8 mouse cellular contexts compared by ENCODE assay signal in the genomic region with DNA sequence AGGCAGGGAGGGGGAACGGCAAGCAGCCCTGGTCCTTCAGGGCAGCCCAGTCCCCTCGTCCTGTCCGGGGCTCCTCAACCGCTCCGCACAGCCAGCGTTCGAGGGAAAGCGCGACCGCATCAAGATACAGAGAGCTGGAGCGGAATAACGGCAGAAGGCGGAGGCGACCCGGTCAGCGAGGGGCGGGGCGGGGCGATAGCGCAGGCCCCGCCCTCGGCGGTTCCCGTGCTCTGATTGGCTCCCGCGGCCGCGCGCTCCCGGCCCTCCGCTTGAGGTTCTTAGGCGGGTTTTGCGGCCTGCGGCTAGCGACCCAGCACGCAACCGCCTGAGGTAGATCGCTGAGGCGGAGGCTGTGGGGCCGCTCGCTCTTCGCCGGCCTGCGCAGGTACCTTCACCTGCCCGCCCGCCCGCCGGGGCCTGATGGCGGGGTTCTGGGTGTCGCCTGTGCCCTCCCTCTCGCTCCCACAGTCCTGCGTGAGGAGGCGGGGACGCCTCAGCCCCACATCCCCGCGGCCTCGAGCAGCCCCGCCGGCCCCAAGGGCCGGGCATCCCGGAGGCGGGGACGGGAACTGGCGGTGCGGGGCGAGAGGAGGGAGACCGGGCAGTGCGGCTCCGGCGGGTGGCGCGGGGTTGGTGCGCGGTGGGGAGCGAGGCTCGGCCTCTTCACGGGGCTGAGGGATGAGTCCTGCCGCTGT. TPM values are rescaled to one million over a fixed set of nuclear protein-coding genes. Genes with fewer than 3 reads are reported as not detected.
DNase-seq lines count a peak whose midpoint lies in the region; ATAC-seq and TF ChIP-seq lines count a peak whose summit lies in the region.

A gene (plus strand): TSS at position 305 of the 695 bp plus-strand sequence.

- H3K36me3 ChIP-seq in embryonic facial prominence, embryonic 15.5 days = no peaks in the 10 kb centered on the region
- no peaks in the 10 kb centered on the region for H3K36me3 ChIP-seq in heart, embryonic 10.5 days
- no peaks in the 10 kb centered on the region for H3K36me3 ChIP-seq in kidney, embryonic 14.5 days (ENCODE audit: control insufficient read depth, insufficient read depth, low read length)
- H3K36me3 ChIP-seq in limb, embryonic 14.5 days (ENCODE audit: control insufficient read depth, insufficient read depth, low read length) = no peaks in the 10 kb centered on the region
- no peaks in the 10 kb centered on the region for H3K36me3 ChIP-seq in midbrain, embryonic 16.5 days (ENCODE audit: control insufficient read depth, insufficient read depth, low read length)

- H3K9ac ChIP-seq in embryonic facial prominence, embryonic 15.5 days = peak within 1 kb of the TSS; percentile 53
- H3K9ac ChIP-seq in kidney, embryonic 14.5 days (ENCODE audit: low read depth, low read length) = peak within 1 kb of the TSS; percentile 67
- H3K9ac ChIP-seq in limb, embryonic 14.5 days (ENCODE audit: low read depth, low read length, severe bottlenecking) = peak within 1 kb of the TSS; percentile 66
- H3K9ac ChIP-seq in midbrain, embryonic 16.5 days (ENCODE audit: low read depth, low read length) = peak within 1 kb of the TSS; percentile 89

- WGBS in embryonic facial prominence, embryonic 15.5 days = under 1% methylated on average over 76 of the region's 78 CpGs
- WGBS in heart, embryonic 10.5 days = under 1% methylated on average over 72 of the region's 78 CpGs
- under 1% methylated on average over 74 of the region's 78 CpGs for WGBS in kidney, embryonic 14.5 days
- under 1% methylated on average over 65 of the region's 78 CpGs for WGBS in limb, embryonic 14.5 days
- under 1% methylated on average over 60 of the region's 78 CpGs for WGBS in midbrain, embryonic 16.5 days

- no peak for TF ChIP-seq CTCF in bone marrow macrophage, adult 2 months (IDR thresholded peaks at IDR 0.05; ENCODE audit: low read depth, low read length)

- H3K4me3 ChIP-seq in bone marrow macrophage, adult 2 months (ENCODE audit: insufficient read depth, low read length) = peak within 1 kb of the TSS; percentile 69
- H3K4me3 ChIP-seq in embryonic facial prominence, embryonic 15.5 days (replicated peaks) = peak within 1 kb of the TSS; percentile 68
- H3K4me3 ChIP-seq in heart, embryonic 10.5 days = peak within 1 kb of the TSS; percentile 94
- H3K4me3 ChIP-seq in kidney, embryonic 14.5 days (ENCODE audit: low read length) = peak within 1 kb of the TSS; percentile 74
- peak within 1 kb of the TSS; percentile 60 for H3K4me3 ChIP-seq in limb, embryonic 14.5 days (replicated peaks; ENCODE audit: low read length)
- H3K4me3 ChIP-seq in midbrain, embryonic 16.5 days (ENCODE audit: low read depth, low read length) = peak within 1 kb of the TSS; percentile 88

- no peaks in the 10 kb centered on the region for H3K4me1 ChIP-seq in bone marrow macrophage, adult 2 months (ENCODE audit: control insufficient read depth, insufficient read depth, low read length)
- H3K4me1 ChIP-seq in embryonic facial prominence, embryonic 15.5 days = peaks cover 4% of the 10 kb centered on the region; the same call in 1 of the 2 replicates
- H3K4me1 ChIP-seq in heart, embryonic 10.5 days = peaks cover 14% of the 10 kb centered on the region
- 0 out of 2 replicates have a peak, but pooled peaks cover 4% of the 10 kb centered on the region for H3K4me1 ChIP-seq in kidney, embryonic 14.5 days (ENCODE audit: control insufficient read depth, insufficient read depth, low read length)
- no peaks in the 10 kb centered on the region for H3K4me1 ChIP-seq in limb, embryonic 14.5 days (ENCODE audit: control insufficient read depth, insufficient read depth, low read length)
- H3K4me1 ChIP-seq in midbrain, embryonic 16.5 days (ENCODE audit: control insufficient read depth, insufficient read depth, low read length) = peaks cover 9% of the 10 kb centered on the region

- DNase-seq in B cell, adult 2 months = peak; percentile 75 to 80
- DNase-seq in heart, embryonic 10.5 days (ENCODE audit: low spot score) = peak; percentile 92
- peak; percentile 89 for DNase-seq in limb, embryonic 14.5 days (ENCODE audit: low spot score)
- peak; percentile 83 to 88 for DNase-seq in spleen, postnatal 10 days (ENCODE audit: low spot score in 2 of 2)

- TF ChIP-seq POLR2A in bone marrow macrophage, adult 2 months (IDR thresholded peaks at IDR 0.05; ENCODE audit: borderline replicate concordance, low read depth, low read length) = no peak
- no peak for TF ChIP-seq POLR2A in limb, embryonic 14.5 days (IDR thresholded peaks at IDR 0.05; ENCODE audit: borderline replicate concordance, extremely low read depth, insufficient read depth, insufficient read length)

- no peak within 1 kb of the TSS for H3K27ac ChIP-seq in bone marrow macrophage, adult 2 months (ENCODE audit: insufficient read depth, low read depth, low read length)
- H3K27ac ChIP-seq in embryonic facial prominence, embryonic 15.5 days (replicated peaks) = no peak within 1 kb of the TSS
- H3K27ac ChIP-seq in heart, embryonic 10.5 days = peak within 1 kb of the TSS; percentile 87
- H3K27ac ChIP-seq in kidney, embryonic 14.5 days (ENCODE audit: low read depth, low read length) = no peak within 1 kb of the TSS
- H3K27ac ChIP-seq in limb, embryonic 14.5 days (replicated peaks; ENCODE audit: low read depth, low read length) = no peak within 1 kb of the TSS
- H3K27ac ChIP-seq in midbrain, embryonic 16.5 days (ENCODE audit: low read length) = peak within 1 kb of the TSS; percentile 74

- peaks cover 15% of the 10 kb centered on the region for H3K27me3 ChIP-seq in embryonic facial prominence, embryonic 15.5 days
- peaks cover 36% of the 10 kb centered on the region for H3K27me3 ChIP-seq in heart, embryonic 10.5 days (ENCODE audit: insufficient read depth, poor library complexity, severe bottlenecking)
- H3K27me3 ChIP-seq in kidney, embryonic 14.5 days (ENCODE audit: control insufficient read depth, insufficient read depth, low read length) = peaks cover 21% of the 10 kb centered on the region
- H3K27me3 ChIP-seq in limb, embryonic 14.5 days (ENCODE audit: control insufficient read depth, insufficient read depth, low read length) = peaks cover 15% of the 10 kb centered on the region; the same call in 1 of the 2 replicates
- peaks cover 4% of the 10 kb centered on the region for H3K27me3 ChIP-seq in midbrain, embryonic 16.5 days (ENCODE audit: control insufficient read depth, insufficient read depth, low read depth, low read length)

- H3K4me2 ChIP-seq in embryonic facial prominence, embryonic 15.5 days (replicated peaks) = peak within 1 kb of the TSS; percentile 96
- peak within 1 kb of the TSS; percentile 100 for H3K4me2 ChIP-seq in kidney, embryonic 14.5 days (replicated peaks; ENCODE audit: low read depth, low read length)
- peak within 1 kb of the TSS; percentile 95 for H3K4me2 ChIP-seq in limb, embryonic 14.5 days (replicated peaks; ENCODE audit: low read depth, low read length, severe bottlenecking)
- H3K4me2 ChIP-seq in midbrain, embryonic 16.5 days (ENCODE audit: low read length) = peak within 1 kb of the TSS; percentile 95

- ATAC-seq in embryonic facial prominence, embryonic 15.5 days (ENCODE audit: insufficient number of reproducible peaks, low FRiP score, low TSS enrichment, low read depth) = peak; percentile 95
- ATAC-seq in kidney, embryonic 14.5 days (ENCODE audit: low FRiP score, low TSS enrichment) = peak; percentile 96
- ATAC-seq in limb, embryonic 14.5 days (ENCODE audit: low FRiP score, low read depth) = peak; percentile 95
- ATAC-seq in midbrain, embryonic 16.5 days = peak; percentile 96

- no peaks in the 10 kb centered on the region for H3K9me3 ChIP-seq in embryonic facial prominence, embryonic 15.5 days (replicated peaks)
- no peaks in the 10 kb centered on the region for H3K9me3 ChIP-seq in heart, embryonic 10.5 days
- no peaks in the 10 kb centered on the region for H3K9me3 ChIP-seq in kidney, embryonic 14.5 days (ENCODE audit: control insufficient read depth, low read length)
- no peaks in the 10 kb centered on the region for H3K9me3 ChIP-seq in limb, embryonic 14.5 days (ENCODE audit: control insufficient read depth, low read length)
- H3K9me3 ChIP-seq in midbrain, embryonic 16.5 days (replicated peaks; ENCODE audit: control insufficient read depth, low read length, poor library complexity, severe bottlenecking) = no peaks in the 10 kb centered on the region

RNA-seq across cellular contexts. Expression of the gene that starts here (rescaled TPM):
- not detected in 2 replicates for polyA plus RNA-seq in bone marrow macrophage, adult 2 months (2012; ENCODE audit: insufficient read depth, insufficient read length, missing spikeins)
- 0.73 and 0.83 TPM in 2 replicates for polyA plus RNA-seq in embryonic facial prominence, embryonic 15.5 days (2015; fragmentation: Nextera tagmentation; extraction: Ambion mirVana)
- 0.48 and 0.57 TPM in 2 replicates for polyA plus RNA-seq in heart, embryonic 10.5 days (2016; fragmentation: Nextera tagmentation; extraction: Ambion mirVana)
- 0.66 and 1.5 TPM in 2 replicates for polyA plus RNA-seq in kidney, embryonic 14.5 days (2014; fragmentation: Nextera tagmentation; extraction: Ambion mirVana)
- 0.79 and 1.0 TPM in 2 replicates for polyA plus RNA-seq in limb, embryonic 14.5 days (2012; rRNA removed)
- 1.3 and 1.5 TPM in 2 replicates for polyA plus RNA-seq in limb, embryonic 14.5 days (2014; fragmentation: Nextera tagmentation; extraction: Ambion mirVana)
- 1.4 and 1.9 TPM in 2 replicates for polyA plus RNA-seq in midbrain, embryonic 16.5 days (2015; fragmentation: Nextera tagmentation; extraction: Ambion mirVana)

Comparison
In these comparisons a context has a peak if more than half of its experiments do, and no peak if none do; other contexts are left out.
1. Peak in ATAC-seq, H3K4me3 ChIP-seq, H3K9ac ChIP-seq and H3K4me2 ChIP-seq in embryonic facial prominence, embryonic 15.5 days; RNA of the gene not detected or under 1 TPM.
2. Peak in DNase-seq, H3K4me3 ChIP-seq and H3K27ac ChIP-seq in heart, embryonic 10.5 days; RNA of the gene not detected or under 1 TPM.